Mouse (Mus musculus): ENCODE data around the gene Actrt3. TPM values are rescaled to one million over a fixed set of nuclear protein-coding genes. Genes with fewer than 3 reads are reported as not detected.
A peak's percentile ranks its signal among the peaks of the same experiment; 100 is the strongest.

Gene Actrt3
- total and polyA plus RNA-seq, 3 experiments, result 0.04 to 0.08 TPM; not detected in 1

- TF ChIP-seq ZMIZ1 (IDR thresholded peaks at IDR 0.05; ENCODE audit: low read depth, low read length) (no peak), ZKSCAN1 (IDR thresholded peaks at IDR 0.05; ENCODE audit: low read depth, low read length) (no peak), MAFK (IDR thresholded peaks at IDR 0.05; ENCODE audit: borderline replicate concordance, low read depth, low read length) (no peak), CHD1 (IDR thresholded peaks at IDR 0.05; ENCODE audit: low read depth, low read length) (no peak), SIN3A (IDR thresholded peaks at IDR 0.05; ENCODE audit: low read length) (peak; percentile 34; the same call in 1 of the 2 replicates), EP300 (IDR thresholded peaks at IDR 0.05; ENCODE audit: low read depth in 1 of 2, low read length in 2 of 2) (no peak), CTCF (IDR thresholded peaks at IDR 0.05 in 2 of 3, conservative IDR thresholded peaks at IDR 0.05 in 1 of 3; ENCODE audit: control insufficient read depth in 1 of 3, insufficient read depth in 1 of 3, low read depth in 2 of 3, low read length in 3 of 3, poor library complexity in 1 of 3, severe bottlenecking in 1 of 3) (peak; percentile 37 to 54 (median 45); a peak in 5 of 6 replicates), NRF1 (IDR thresholded peaks at IDR 0.05; ENCODE audit: insufficient read depth, low read depth, low read length, poor library complexity, severe bottlenecking) (peak; percentile 46; the same call in 1 of the 2 replicates), POLR2A (IDR thresholded peaks at IDR 0.05; ENCODE audit: control insufficient read depth in 1 of 2, insufficient read depth in 1 of 2, low read depth in 1 of 2, low read length in 2 of 2, poor library complexity in 1 of 2) (no peak), CHD2 (IDR thresholded peaks at IDR 0.05; ENCODE audit: low read length) (no peak), MXI1 (IDR thresholded peaks at IDR 0.05; ENCODE audit: low read depth, low read length) (no peak), MEF2A (IDR thresholded peaks at IDR 0.05; ENCODE audit: extremely low read depth, insufficient replicate concordance, low read depth, low read length, poor library complexity, severe bottlenecking) (no peak), KAT2A (conservative IDR thresholded peaks at IDR 0.05; ENCODE audit: low read depth, low read length) (no peak), TBP (IDR thresholded peaks at IDR 0.05; ENCODE audit: low read depth, low read length) (no peak), POLR2AphosphoS2 (IDR thresholded peaks at IDR 0.05; ENCODE audit: low read length) (no peak), POLR2AphosphoS5 (IDR thresholded peaks at IDR 0.05; ENCODE audit: borderline replicate concordance, low read depth, low read length) (no peak), TCF12 (IDR thresholded peaks at IDR 0.05; ENCODE audit: low read depth, low read length) (no peak), ELF1 (IDR thresholded peaks at IDR 0.05; ENCODE audit: low read depth, low read length) (no peak), MYB (IDR thresholded peaks at IDR 0.05; ENCODE audit: low read depth, low read length) (no peak), RAD21 (IDR thresholded peaks at IDR 0.05; ENCODE audit: low read depth, low read length) (peak; percentile 31), USF2 (IDR thresholded peaks at IDR 0.05; ENCODE audit: borderline replicate concordance in 1 of 2, insufficient read depth in 1 of 2, low read depth in 1 of 2, low read length in 2 of 2) (no peak), MAZ (IDR thresholded peaks at IDR 0.05; ENCODE audit: low read depth, low read length) (no peak), JUND (IDR thresholded peaks at IDR 0.05; ENCODE audit: low read depth, low read length) (no peak), NELFE (IDR thresholded peaks at IDR 0.05; ENCODE audit: low read depth, low read length) (no peak), TAL1 (IDR thresholded peaks at IDR 0.05; ENCODE audit: low read length) (no peak), UBTF (IDR thresholded peaks at IDR 0.05; ENCODE audit: borderline replicate concordance, insufficient read depth, low read depth, low read length) (no peak), GATA1 (IDR thresholded peaks at IDR 0.05; ENCODE audit: low read depth, low read length) (no peak), MAX (IDR thresholded peaks at IDR 0.05; ENCODE audit: low read length) (peak; percentile 32; the same call in 1 of the 2 replicates), MYC (IDR thresholded peaks at IDR 0.05; ENCODE audit: low read depth, low read length) (peak; percentile 56; the same call in 1 of the 2 replicates), RCOR1 (IDR thresholded peaks at IDR 0.05; ENCODE audit: low read depth, low read length) (no peak), ZNF384 (IDR thresholded peaks at IDR 0.05; ENCODE audit: low read depth, low read length) (peak; percentile 89), HCFC1 (IDR thresholded peaks at IDR 0.05; ENCODE audit: low read depth, low read length) (0 out of 2 replicates have a peak, but pooled peaks have one; percentile 19), GABPA (IDR thresholded peaks at IDR 0.05; ENCODE audit: low read depth, low read length) (no peak), BHLHE40 (IDR thresholded peaks at IDR 0.05; ENCODE audit: borderline replicate concordance, low read depth, low read length) (no peak), SMC3 (IDR thresholded peaks at IDR 0.05; ENCODE audit: low read depth, low read length) (peak; percentile 52)
- Histone ChIP-seq H3K9me3 (replicated peaks; ENCODE audit: insufficient read depth, low read length) (no peaks in the 10 kb centered on the region), H3K4me3 (ENCODE audit: control insufficient read depth in 1 of 2, insufficient read depth in 1 of 2, low read depth in 2 of 2, low read length in 2 of 2) (no peak overlapping the region), H3K27ac (ENCODE audit: control insufficient read depth, low read depth, low read length) (no peak overlapping the region), H3K9ac (ENCODE audit: control insufficient read depth, low read depth, low read length, poor library complexity, severe bottlenecking) (no peak overlapping the region), H3K4me1 (ENCODE audit: control insufficient read depth in 1 of 2, insufficient read depth in 2 of 2, low read length in 2 of 2) (peaks cover 3 to 11% of the 10 kb centered on the region in 2 experiments; a peak in 3 of 4 replicates), H3K27me3 (ENCODE audit: control insufficient read depth in 1 of 2, insufficient read depth in 2 of 2, low read length in 2 of 2) (no peaks in the 10 kb centered on the region), H3K79me2 (ENCODE audit: control insufficient read depth, insufficient read depth, low read length, poor library complexity) (peaks cover 4% of the 10 kb centered on the region; the same call in 1 of the 2 replicates), H3K36me3 (ENCODE audit: control insufficient read depth in 1 of 2, insufficient read depth in 2 of 2, low read length in 2 of 2) (peaks cover 0 to 10% of the 10 kb centered on the region in 2 experiments; a peak in 2 of 4 replicates)
- DNase-seq (ENCODE audit: low read depth, low spot score), result peak; percentile 87
Measured at GRCm38 (mm10) chr3:30593719-30594485, 5.8 kb downstream of the Actrt3 start.
